Comparison of ENCODE assay signal across 17 mouse cellular contexts in the genomic region with DNA sequence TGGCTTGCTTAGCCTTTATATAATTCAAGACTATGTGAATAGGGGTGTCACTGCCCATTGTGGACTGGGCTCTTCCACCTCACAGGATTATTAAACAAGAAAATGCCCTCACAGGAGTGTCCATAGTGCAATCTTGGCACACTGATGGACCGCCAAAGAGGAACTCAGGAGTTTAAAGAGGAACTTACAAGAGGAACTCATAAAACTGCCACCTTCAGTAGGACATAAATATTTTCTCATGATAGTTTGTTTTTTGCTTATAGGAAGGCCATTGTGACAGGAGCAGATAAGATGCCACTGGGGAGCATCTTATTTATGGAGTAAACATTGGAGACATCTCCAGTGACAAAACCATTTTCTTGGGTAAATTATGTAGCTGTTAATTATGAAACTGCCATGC.
"Had no signal": no experiment of that assay in that cellular context is flagged by ENCODE, and none has a peak within 500 bp of the region (broad histone marks: within the 10 kb centered on the region; RNA-seq: fewer than 3 reads in every experiment).

No protein-coding gene starts in this region.

- H3K4me1 ChIP-seq: limb, embryonic 13.5 days; midbrain, embryonic 10.5 days; neural tube, embryonic 12.5 days had no signal

- H3K4me3 ChIP-seq: limb, embryonic 13.5 days; liver, embryonic 15.5 days; midbrain, embryonic 10.5 days; neural tube, embryonic 12.5 days had no signal

- H3K27me3 ChIP-seq: limb, embryonic 13.5 days; liver, embryonic 15.5 days; neural tube, embryonic 12.5 days had no signal

- H3K27ac ChIP-seq: kidney, postnatal 0 days; limb, embryonic 13.5 days; liver, embryonic 15.5 days; midbrain, embryonic 10.5 days; neural tube, embryonic 12.5 days; stomach, postnatal 0 days had no signal

- H3K4me2 ChIP-seq: limb, embryonic 13.5 days; liver, embryonic 11.5 days; liver, embryonic 15.5 days; neural tube, embryonic 12.5 days had no signal

- H3K9me3 ChIP-seq: limb, embryonic 13.5 days; liver, embryonic 15.5 days; midbrain, embryonic 10.5 days; neural tube, embryonic 12.5 days had no signal

- H3K9ac ChIP-seq: limb, embryonic 13.5 days; liver, embryonic 15.5 days; neural tube, embryonic 12.5 days had no signal

- DNase-seq: kidney, adult 9 months; kidney, postnatal 36 days; layer of hippocampus, adult 9-11 months; left cerebral cortex, postnatal 4 days; lung, adult 2 months; lung, postnatal 10 days; midbrain, embryonic 14.5 days; retina, postnatal 1 day; right cerebral cortex, postnatal 14 days; thymus, postnatal 4 days had no signal
